Comparison of ENCODE assay signal across 30 mouse cellular contexts in the genomic region with DNA sequence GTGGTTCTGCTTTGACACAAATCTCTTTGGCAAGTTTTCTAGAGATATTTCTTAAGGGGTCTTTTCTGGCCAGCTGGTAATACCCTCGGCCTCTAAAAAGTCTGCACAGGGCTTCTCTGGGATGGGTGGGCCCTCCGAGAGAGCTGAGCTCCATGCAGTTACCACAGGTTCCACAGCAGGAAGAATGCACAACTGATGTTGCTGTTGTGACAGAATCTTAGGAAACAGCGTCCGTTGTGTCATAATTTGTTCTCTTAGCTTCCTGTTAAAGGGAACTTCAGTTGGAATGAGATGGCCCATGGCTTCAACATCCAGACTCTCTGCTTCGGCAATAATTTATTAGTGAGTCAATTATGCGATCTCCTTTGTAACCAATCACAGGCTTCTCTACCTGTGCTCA. TPM values are rescaled to one million over a fixed set of nuclear protein-coding genes. Genes with fewer than 3 reads are reported as not detected.
"Had no signal": no experiment of that assay in that cellular context is flagged by ENCODE, and none has a peak within 500 bp of the region (broad histone marks: within the 10 kb centered on the region; RNA-seq: fewer than 3 reads in every experiment).

No protein-coding gene starts in this region.

- H3K27ac ChIP-seq: kidney, postnatal 0 days; layer of hippocampus, adult 2 months; liver, embryonic 12.5 days; macrophage; midbrain, embryonic 12.5 days; midbrain, embryonic 15.5 days; neural tube, embryonic 12.5 days; neural tube, embryonic 15.5 days; stomach, postnatal 0 days had no signal

- ATAC-seq: liver, embryonic 12.5 days; lung, postnatal 0 days; midbrain, embryonic 15.5 days had no signal

- DNase-seq: kidney, adult 18-20 months; kidney, adult 9 months; kidney, postnatal 25 days; layer of hippocampus, adult 9-11 months; lung, embryonic 14.5 days; right cerebral cortex, adult 18-20 months; right cerebral cortex, postnatal 14 days; right cerebral cortex, postnatal 4 days; thymus, adult 2 months; thymus, postnatal 14 days; thymus, postnatal 4 days had no signal

- H3K4me2 ChIP-seq: liver, embryonic 12.5 days; lung, embryonic 14.5 days; midbrain, embryonic 12.5 days; midbrain, embryonic 15.5 days; neural tube, embryonic 12.5 days; neural tube, embryonic 15.5 days had no signal

- H3K36me3 ChIP-seq: liver, embryonic 12.5 days; midbrain, embryonic 12.5 days; midbrain, embryonic 15.5 days; neural tube, embryonic 12.5 days; neural tube, embryonic 15.5 days had no signal

- H3K27me3 ChIP-seq: liver, embryonic 12.5 days; midbrain, embryonic 12.5 days; midbrain, embryonic 15.5 days; neural tube, embryonic 12.5 days; neural tube, embryonic 15.5 days had no signal

- H3K9me3 ChIP-seq: liver, embryonic 12.5 days; midbrain, embryonic 12.5 days; midbrain, embryonic 15.5 days; neural tube, embryonic 12.5 days; neural tube, embryonic 15.5 days had no signal

- H3K9ac ChIP-seq: liver, embryonic 12.5 days; lung, embryonic 14.5 days; midbrain, embryonic 12.5 days; midbrain, embryonic 15.5 days; neural tube, embryonic 12.5 days; neural tube, embryonic 15.5 days had no signal

- H3K4me3 ChIP-seq: layer of hippocampus, adult 2 months; liver, embryonic 12.5 days; midbrain, embryonic 12.5 days; midbrain, embryonic 15.5 days; neural tube, embryonic 12.5 days; neural tube, embryonic 15.5 days had no signal

RNA-seq across cellular contexts. Expression of gene Msmb, which starts 12.9 kb away (rescaled TPM):
- total RNA-seq: layer of hippocampus, adult 2 months; layer of hippocampus, postnatal 25 days; left cerebral cortex, adult 18-20 months; left cerebral cortex, postnatal 10 days; left cerebral cortex, postnatal 36 days had no signal
- polyA plus RNA-seq: kidney, postnatal 0 days; large intestine, adult 2 months; limb, embryonic 11.5 days; limb, embryonic 14.5 days; liver, embryonic 16.5 days; lung, embryonic 14.5 days; lung, postnatal 0 days; macrophage; midbrain, embryonic 12.5 days; midbrain, embryonic 15.5 days; neural tube, embryonic 12.5 days; neural tube, embryonic 15.5 days; stomach, embryonic 14.5 days; stomach, postnatal 0 days; thymus, adult 2 months had no signal
